Mouse (Mus musculus) ovary, postnatal 36 days (tissue): ENCODE results near the gene Rere.

Source experiments
- DNase-seq: peaks from one replicate; pipeline ENCODE4 v3.0.0; 2022; ENCODE audit warnings: low spot score, mixed read lengths

Gene Rere

DNA sequence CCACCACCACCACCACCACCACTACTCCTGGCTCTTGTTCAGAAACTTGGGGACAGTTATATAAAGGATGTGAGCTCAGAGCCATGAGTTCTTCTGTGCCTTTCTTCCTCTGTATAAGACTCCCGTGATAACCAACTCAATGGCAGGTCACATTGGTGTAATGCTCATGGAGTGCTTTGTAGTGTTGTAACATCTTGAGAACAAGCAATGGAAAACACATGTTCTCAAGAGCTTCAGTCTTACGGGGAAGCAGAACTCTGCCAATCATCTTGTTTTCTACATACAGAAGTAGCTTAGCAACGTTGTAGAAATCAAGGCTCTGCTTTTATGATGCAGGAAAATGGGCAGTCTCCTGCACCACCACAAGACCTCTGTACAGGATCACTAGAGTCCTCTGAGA is 107.1 kb downstream of the Rere start:
- DNase-seq = no peak

DNA sequence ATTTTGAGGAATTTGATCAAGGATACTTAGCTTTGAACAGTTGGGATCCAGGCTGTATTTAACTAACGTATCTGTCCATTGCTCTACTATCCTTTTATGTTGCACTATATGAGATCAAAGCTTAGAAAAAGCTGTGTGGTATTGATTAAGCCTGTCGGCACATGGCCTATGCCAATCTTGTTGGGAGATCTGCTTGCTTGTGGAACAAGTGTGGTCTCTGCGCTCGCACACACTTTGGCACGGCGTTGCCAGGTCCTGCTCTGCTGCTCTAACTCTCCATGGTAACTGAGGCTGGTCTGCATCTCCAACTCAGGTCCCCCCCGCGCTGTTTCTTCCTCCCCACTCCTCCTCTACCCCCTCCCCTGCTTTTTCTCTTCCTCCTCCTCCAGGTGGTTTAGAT is 112.2 kb downstream of the Rere start:
- no peak for DNase-seq

DNA sequence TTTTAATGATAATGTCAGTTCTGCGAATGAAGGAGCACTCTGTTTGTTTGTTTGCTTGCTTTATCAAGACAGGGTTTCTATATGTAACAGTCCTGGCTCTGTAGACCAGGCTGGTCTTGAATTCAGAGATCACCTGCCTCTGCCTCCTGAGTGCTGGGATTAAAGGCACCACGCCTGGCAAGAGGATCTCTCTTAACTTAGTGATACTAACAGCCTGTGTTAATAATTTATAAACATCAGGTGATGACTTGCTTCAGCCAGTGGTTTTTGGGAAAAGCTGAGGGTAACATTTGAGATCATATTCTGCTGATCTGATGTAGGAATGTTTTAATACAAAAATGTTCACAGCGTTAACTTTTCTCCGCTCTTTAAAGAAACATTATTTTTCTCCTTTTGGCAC is 112.6 kb downstream of the Rere start:
- no peak for DNase-seq

DNA sequence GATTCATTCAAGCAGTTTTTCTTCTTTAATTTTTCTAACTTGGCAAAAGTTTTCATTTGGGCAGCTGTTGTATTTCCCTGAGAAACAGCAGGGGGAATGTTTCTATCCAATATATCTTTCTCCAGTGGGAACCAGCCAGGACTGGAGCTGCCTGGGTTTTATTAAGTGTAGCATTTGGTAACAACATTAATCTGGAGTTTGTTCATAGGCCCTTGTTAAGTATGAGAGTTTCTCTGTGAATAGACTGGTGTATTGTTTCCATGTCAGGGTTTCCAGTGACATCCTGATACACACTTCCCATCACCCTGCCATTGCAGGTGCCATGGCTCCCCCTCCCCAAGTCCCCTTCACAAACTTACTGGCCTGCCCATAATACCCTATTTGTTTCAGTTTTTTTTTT is 114.9 kb downstream of the Rere start:
- DNase-seq = no peak

DNA sequence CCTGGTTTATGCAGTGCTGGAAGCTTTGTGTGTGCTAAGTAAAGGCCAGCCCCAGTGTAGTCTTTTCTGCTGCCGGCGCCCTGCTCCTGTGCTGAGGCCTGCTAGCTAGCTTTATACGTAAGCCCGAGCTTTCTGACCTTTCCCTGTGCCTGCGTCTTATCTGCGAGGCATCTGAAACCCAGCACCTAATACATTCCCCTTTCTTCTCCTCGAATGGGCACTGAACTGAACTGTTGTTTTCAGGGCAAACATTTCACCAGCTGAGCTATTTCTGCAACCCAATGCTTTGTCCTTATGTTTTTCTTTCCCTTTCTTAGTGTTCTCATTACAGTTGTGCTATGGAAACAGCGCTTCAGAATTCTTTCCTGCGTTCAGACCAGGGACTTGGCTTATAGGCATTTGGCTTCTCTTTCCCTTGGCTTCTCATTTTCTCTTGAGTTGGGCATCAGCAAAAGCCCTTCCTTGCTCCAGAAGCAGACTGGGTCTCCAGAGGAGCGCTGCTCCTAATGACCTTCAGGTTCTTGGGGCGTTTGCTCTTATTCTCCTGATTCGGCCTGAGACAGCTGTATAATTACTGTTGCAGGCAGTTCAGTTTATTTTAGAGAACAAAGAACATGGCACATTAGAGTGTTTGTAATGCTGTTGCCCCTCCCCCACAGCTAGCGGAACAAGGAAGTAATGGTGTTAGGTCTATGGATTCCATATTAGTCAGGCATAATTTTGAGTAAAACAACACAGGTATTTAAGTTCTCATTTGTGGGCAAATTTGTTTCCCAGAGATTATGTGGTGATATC is 115.6 kb downstream of the Rere start:
- DNase-seq = no peak

DNA sequence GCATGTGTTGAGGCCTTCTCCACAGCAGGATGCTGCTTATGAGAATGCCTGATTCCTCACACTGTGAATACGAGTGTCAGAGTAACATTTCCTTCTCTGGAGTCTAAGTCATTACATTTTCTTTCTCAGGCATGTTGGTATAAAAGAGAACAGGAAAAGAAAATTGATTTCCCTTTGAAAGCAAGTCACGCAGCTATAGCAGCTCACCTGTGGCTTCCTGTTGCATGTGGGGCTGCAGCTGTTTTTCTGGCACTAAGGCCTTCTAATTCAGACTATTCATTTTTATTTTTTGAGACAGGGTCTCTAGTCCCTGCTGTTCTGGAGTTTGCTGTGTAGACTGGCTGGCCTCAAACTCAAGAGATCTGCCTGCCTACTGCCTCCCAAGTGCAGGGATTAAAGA is 117.6 kb downstream of the Rere start:
- no peak for DNase-seq

DNA sequence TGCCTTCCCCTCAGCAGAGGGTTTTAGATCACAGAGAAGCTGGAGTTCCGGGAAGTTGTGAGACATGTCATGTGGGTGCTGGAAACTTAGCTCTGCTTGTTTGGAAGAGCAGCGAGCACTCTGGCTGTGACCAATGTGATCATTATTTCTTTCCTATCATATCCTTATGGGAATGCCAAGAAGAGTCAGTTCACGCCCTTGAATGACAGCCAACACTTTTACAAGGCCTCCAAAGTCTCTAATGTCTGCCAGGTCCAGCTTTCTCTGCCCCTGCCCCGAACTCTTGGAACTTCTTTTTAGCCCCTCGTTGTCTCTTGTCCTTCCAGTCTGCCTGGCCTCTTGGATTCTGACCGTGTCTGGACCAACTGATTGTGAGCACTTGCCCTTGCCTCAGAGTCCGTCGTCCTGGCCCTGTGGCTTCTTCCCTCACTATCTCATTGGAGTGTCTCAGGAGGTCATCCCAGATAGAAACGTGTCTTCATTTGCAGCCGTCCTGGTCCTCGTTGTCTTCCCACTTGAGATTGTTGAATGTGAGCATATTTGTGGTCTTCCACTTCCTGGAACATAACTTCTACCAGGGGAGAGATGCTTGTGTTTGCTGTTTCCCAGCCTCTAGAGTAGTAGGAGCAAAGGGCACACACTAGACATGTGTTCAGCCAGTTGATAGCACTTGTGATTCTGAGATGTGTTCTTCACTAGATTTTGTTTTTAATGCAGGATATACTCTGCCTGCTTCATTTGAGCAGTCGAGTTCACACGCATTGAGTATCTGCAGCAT is 120.6 kb downstream of the Rere start:
- DNase-seq = peak; percentile 32

DNA sequence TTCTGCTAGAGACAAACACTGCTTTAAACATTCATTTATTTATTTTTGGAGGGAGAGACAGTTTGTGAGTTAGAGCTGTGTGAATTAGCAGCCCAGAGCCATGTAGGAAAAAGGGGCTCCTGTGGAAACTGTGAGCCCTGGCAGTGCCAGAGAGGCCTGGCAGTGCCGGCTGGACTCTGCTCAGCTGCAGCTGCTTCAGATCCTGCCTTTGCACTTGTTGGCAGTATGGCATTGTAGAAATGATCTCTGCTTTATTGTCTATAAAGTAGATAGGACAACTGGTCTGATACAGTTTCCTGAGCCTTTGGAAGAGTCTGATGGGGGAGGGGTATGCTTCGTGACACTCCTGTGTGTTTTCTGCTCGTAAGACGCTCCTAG is 121.2 kb downstream of the Rere start:
- no peak for DNase-seq

DNA sequence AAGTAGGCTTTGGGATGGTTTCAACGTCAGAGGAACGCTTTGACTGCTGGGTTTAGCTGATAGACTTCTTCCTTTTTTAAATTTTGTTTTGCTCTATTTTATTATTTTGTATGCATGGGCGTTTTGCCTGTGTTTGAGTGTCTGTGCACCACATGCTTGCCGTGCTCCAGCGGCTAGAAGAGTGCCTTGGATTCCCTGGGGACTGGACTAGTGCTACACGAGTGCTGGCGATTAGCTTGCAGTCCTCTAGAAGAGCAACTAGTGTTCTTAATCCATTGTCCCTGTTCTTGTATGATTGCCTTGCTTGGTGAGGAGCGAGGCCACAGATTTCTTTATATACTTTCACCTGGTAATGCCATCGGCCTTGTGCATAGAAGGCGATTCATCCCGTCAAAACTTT is 122.5 kb downstream of the Rere start:
- DNase-seq = no peak

DNA sequence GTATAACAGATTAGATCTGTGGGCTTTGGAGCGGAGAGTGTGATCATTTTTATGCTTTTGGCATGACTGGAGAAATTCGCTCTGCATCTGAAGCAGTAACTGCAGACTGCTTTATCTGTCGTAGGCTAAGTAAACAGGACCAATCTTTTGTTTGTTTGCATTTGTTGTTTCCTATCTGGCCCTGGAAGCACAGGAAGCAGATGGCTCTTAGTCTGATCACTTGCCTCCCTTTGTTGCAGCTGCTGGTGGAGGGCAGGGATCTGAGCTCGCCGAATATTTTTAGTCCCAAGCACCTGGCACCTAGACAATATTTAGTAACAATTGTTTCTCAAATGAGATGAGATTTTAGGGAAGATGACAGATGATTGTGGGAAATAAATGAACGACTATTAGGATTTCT is 123.1 kb downstream of the Rere start:
- no peak for DNase-seq

DNA sequence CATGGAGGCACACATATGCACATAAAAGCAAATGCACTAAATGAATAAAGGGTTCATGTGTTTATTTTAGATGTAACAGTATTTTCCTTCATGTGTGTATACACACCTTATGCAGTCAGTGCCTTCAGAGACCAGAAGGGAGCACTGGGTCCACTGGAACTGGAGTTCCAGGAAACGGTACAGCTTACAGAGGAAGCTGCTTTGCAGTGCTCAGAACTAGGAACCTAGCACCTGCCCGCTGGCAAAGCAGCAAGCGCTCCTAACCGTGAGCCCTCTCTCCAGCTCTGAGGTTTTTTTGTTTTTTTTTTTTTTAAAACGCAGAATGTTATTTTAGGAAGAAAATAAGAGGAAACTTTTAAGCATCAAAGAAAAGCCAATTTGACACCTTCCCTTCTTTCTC is 124.3 kb downstream of the Rere start:
- no peak for DNase-seq

DNA sequence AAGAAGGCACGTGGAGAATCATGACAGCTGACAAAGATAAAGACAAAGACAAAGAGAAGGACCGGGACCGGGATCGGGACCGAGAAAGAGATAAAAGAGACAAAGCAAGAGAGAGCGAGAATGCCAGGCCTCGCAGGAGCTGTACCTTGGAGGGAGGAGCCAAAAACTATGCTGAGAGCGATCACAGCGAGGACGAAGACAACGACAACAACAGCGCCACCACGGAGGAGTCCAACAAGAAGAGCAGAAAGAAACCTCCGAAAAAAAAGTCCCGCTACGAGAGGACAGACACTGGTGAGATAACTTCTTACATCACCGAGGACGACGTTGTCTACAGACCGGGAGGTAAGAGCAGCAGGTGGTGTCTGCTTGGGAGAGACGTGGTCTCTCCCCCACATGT is 124.9 kb downstream of the Rere start:
- DNase-seq = peak; percentile 24

DNA sequence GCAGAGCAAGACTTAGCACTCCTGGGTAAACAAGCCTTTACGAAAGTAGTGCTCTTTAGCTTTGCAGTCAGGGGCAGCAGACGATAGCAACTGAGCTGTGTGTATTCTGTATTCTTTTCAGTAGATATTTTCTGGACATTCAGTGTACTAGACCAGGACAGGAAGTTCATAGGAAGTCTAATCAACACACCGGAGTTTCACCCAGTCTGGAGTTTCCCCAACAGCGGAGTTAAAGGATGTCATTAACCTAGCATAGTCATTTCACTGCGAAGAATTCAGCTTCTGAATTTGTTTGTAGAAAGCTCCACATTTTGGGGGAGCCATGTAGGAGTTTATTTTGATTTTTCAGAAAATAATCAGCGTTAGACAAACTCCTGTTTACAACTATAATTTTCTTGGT is 125.4 kb downstream of the Rere start:
- DNase-seq = no peak

DNA sequence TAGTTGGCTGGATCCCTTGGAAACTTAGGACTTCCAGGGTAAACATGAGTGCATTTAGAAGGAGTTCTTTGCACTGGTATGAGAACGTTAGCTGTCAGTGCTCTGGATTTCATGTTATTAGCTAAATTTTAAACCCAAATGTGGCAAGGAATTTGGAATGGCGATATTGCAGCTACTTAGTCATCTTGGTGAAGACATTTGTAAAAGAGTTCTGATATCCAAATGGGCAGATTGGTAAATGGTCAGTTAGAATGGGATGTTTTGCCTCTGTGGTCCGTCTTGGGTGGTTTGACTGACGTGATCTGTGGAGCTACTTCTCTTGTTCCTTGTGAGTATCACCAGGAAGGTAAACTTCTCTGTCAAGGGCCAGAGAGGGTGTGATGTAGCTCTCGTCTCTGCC is 132.8 kb downstream of the Rere start:
- no peak for DNase-seq

DNA sequence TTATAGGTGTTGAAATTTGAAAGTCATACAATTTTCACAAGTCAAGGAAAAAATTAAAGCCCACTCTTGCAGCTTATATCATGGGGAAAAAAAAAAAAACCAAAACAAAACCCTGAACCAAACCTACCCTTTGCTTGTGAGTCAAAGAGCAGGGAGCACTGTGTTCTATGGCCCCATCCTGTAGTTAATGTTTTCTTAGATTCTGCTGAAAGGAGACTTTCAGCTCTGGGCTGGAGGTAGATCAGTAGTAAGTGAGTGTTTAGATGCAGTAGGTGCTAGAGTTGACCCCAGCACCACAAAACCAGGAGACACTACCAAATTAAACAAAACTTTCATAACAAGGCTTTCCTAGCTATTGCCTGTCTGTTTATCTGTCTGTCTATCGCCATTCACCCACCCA is 133.3 kb downstream of the Rere start:
- DNase-seq = no peak

DNA sequence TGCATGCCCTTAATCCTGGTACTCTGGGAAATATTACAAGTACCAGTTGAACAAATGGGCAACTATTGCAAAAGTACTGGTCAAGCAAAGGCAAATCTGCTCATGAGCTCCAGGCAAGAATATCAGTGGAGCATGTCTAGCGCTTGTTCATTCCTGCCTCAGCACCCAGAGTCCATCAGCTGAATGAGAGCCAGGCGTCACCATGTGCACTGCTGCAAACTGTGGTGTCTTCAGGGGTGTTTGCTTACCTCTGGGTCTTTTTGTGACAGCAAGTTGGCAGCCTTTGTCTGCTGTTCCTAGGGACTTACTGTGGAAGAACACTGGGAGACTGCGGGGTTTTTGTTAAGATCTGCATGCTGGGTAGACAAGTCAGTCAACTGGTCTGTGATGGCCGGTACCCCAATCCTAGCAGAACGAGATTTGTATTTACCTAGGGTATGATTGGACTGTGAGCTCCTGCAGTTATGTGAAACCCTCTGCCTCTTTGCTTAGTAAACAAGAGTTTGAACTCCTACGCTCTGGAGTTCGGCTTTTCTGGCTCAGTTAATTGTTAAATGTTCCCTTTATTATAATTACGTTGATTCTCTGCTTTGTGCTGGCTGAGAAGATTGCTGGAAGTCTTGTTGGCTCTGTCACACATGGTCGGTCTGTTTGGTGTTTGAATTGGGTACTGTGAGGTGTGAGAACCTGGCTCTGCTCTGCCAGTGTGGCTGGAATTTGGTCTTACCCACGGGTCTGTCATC is 134.0 kb downstream of the Rere start:
- no peak for DNase-seq

DNA sequence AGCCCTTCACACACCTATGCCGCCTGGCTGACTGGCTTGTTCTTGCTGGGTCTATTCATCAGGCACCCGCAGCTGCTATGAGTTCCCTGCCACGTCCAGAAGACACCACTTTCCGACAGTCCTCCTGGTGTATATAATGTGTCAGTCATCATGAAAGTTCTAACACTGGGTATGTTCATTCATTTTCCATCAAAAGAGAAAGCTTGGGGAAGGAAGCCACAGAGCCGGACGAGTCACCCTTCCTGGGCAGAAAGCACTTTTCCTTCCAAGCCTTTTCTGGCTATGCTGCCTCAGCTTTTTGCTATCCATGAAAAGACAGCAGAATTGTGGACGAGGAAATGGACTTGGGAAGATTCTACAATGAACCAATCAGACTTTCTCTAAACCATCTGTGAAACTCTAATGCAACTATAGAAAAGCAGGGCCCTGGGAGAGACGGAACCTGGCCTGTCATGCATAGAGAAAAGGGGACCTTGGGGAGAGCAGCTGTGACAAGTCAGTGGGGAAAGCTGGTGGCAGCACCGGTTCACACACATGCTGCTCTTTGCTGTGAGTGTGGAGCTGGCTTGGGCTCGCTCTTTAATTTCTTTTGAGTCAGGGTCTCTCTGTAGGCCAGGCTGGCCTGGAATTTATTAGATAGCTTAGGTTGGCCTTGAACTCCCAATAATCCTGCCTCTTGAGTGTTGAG is 139.3 kb downstream of the Rere start:
- no peak for DNase-seq

DNA sequence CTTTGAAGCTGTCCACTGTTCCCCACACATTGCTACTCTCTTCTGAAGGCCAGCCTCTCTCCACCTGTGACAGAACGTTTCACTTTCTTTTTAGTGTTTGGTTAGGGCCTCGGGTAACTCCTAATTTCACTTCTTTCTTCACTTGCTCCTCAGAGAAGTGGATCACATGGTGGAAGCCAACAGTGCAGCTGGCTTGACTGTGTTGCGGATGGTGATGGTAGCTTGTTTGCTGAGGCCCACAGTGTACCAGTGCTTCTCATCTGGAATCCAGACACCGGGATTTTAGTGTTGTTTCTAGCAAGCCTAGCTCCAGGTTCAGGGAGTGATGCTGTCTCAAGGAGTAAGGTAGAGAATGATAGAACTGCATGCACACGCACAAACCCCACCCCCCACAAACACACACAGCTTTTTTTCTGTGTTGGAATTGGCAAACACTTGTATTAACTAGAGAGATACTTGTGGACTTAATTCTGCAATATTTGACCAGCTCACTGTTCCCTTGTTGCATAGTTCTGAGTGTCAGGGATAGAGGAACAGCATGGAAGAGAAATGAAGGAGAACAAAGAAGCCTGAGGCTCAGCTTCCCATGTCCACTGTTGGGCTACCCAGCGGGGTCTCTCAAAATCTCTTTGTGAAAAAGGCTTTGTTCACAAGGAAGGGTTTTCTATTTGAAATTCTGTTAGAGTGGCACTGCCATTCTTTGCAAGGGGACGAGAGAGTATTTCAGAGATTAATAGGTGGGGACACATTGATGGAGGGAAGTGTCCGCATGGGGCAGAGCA is 144.8 kb downstream of the Rere start:
- no peak for DNase-seq

DNA sequence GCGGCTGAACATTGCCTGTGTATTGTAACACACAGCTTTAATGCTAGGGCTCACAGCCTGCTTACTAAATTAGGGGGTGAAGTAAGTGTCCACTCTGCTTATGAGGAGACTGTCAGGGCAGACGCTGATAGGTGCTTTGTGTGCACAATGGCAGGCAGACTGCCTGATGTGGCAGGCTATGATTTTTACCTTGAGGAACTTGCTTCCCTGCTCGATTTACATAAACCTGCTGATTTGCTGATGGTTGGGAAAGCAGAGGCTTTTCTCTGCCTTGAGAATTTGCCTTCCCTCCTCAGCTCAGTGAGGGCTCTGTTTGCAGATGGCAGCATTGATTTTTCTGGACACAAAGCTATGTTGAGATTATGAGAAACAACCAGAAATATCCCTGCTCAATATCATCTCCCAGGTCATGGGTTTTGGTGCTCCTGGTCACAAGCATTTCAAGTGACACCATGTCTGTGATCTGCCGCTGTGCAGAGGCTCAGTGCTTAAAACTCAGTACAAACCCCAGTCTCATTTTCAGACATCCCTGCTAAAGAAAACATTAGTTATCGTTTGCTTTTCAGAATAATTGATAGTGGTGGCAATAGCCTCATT is 145.5 kb downstream of the Rere start:
- no peak for DNase-seq

DNA sequence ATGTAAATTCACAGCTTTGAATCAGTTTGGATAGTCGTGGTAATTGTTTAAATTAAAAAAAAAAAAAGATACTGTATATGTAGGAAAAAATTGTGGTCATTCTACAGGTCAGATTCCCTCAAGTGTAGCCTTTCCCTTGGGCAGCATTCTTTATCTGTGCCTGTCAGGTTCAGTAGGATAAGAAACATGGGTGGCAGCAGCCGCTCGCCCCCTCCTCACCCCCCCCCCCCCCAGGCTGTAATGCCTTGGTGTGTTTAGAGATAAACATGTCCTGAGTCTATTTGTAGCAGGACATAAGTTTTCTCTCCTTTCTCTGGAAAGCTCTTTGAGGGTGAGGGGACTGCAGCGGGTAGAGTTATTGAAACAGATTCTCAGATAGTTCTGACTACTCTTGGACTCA is 147.3 kb downstream of the Rere start:
- DNase-seq = no peak
